Mouse (Mus musculus) thymus, adult 2 months (tissue): ENCODE results near the gene Ston2.

Experiments used
- CTCF ChIP-seq: fragments of 200-500 bp; IDR thresholded peaks from 2 replicates; pipeline ENCODE4 v1.5.1; 2012; ENCODE audit warnings: mild to moderate bottlenecking, control low read depth, low read length, moderate library complexity, borderline replicate concordance; ENCODE audit not compliant: control insufficient read depth, poor library complexity, insufficient read depth; ENCODE audit errors: extremely low read depth
- POLR2A ChIP-seq: fragments of 200-500 bp; IDR thresholded peaks from 2 replicates; pipeline ENCODE4 v1.6.1; 2012; ENCODE audit warnings: mild to moderate bottlenecking, low read length, control low read depth, moderate library complexity; ENCODE audit not compliant: control insufficient read depth, poor library complexity, insufficient read depth; ENCODE audit errors: extremely low read depth

- TF ChIP-seq POLR2A (no peak), CTCF (no peak)
These were observed 44.1 kb downstream of the Ston2 start for GRCm38 (mm10) chr12:91744091-91744490.
